Mouse (Mus musculus): ENCODE results near the gene Atf1. TPM values are rescaled to one million over a fixed set of nuclear protein-coding genes. Genes with fewer than 3 reads are reported as not detected.

Gene Atf1
- polyA plus RNA-seq, 1 experiment = 21.9 TPM

GRCm38 (mm10) chr15:100236952-100237351 is 9.3 kb downstream of the Atf1 start:
- H3K79me2 ChIP-seq (ENCODE audit: control insufficient read depth, insufficient read depth) = peaks cover 88% of the 10 kb centered on the region
- no peak for TF ChIP-seq POLR2A (IDR thresholded peaks at IDR 0.05; ENCODE audit: insufficient read length, low read depth)
- TF ChIP-seq MYOG (IDR thresholded peaks at IDR 0.05; ENCODE audit: control insufficient read depth in 1 of 3, insufficient read depth in 1 of 3, insufficient read length in 2 of 3, low read depth in 2 of 3) = no peak
- no peak for TF ChIP-seq POLR2AphosphoS2 (IDR thresholded peaks at IDR 0.05; ENCODE audit: insufficient read length, low read depth)
- TF ChIP-seq MYOD1 (IDR thresholded peaks at IDR 0.05; ENCODE audit: control insufficient read depth in 1 of 3, insufficient read length in 2 of 3, low read depth in 2 of 3) = no peak
- no peak for TF ChIP-seq USF1 (IDR thresholded peaks at IDR 0.05; ENCODE audit: low read depth)
- TF ChIP-seq CEBPB (IDR thresholded peaks at IDR 0.05; ENCODE audit: insufficient read depth, poor library complexity, severe bottlenecking) = no peak
- TF ChIP-seq E2F4 (IDR thresholded peaks at IDR 0.05; ENCODE audit: insufficient read depth) = no peak
- no peak for TF ChIP-seq TCF12 (IDR thresholded peaks at IDR 0.05; ENCODE audit: insufficient read depth, poor library complexity, severe bottlenecking)
- no peak for TF ChIP-seq TCF3 (IDR thresholded peaks at IDR 0.05; ENCODE audit: insufficient read length, low read depth)
- TF ChIP-seq REST (IDR thresholded peaks at IDR 0.05; ENCODE audit: insufficient read depth, insufficient read length) = no peak
- TF ChIP-seq MAX (IDR thresholded peaks at IDR 0.05; ENCODE audit: low read depth) = no peak
- TF ChIP-seq SRF (IDR thresholded peaks at IDR 0.05; ENCODE audit: control insufficient read depth, insufficient read length, low read depth) = no peak
- no peak overlapping the region for H3K4me3 ChIP-seq
- peaks cover 63% of the 10 kb centered on the region for H3K36me3 ChIP-seq (ENCODE audit: control insufficient read depth, insufficient read depth)
- H3K27me3 ChIP-seq (ENCODE audit: control insufficient read depth, insufficient read depth, insufficient read length) = no peaks in the 10 kb centered on the region
- H3K4me2 ChIP-seq (ENCODE audit: low read depth) = no peak overlapping the region
- no peak overlapping the region for H3ac ChIP-seq (ENCODE audit: control insufficient read depth, insufficient read length)

- Histone ChIP-seq H3K36me3 (ENCODE audit: control insufficient read depth, insufficient read depth) (peaks cover 76% of the 10 kb centered on the region), H3ac (ENCODE audit: control insufficient read depth, insufficient read length) (no peak overlapping the region), H3K79me2 (ENCODE audit: control insufficient read depth, insufficient read depth) (peaks cover 82% of the 10 kb centered on the region), H3K4me2 (ENCODE audit: low read depth) (no peak overlapping the region), H3K27me3 (ENCODE audit: control insufficient read depth, insufficient read depth, insufficient read length) (no peaks in the 10 kb centered on the region), H3K4me3 (no peak overlapping the region)
- no peak for TF ChIP-seq MAX (IDR thresholded peaks at IDR 0.05; ENCODE audit: low read depth)
- TF ChIP-seq POLR2A (IDR thresholded peaks at IDR 0.05; ENCODE audit: insufficient read length, low read depth) = no peak
- TF ChIP-seq REST (IDR thresholded peaks at IDR 0.05; ENCODE audit: insufficient read depth, insufficient read length) = no peak
- no peak for TF ChIP-seq POLR2AphosphoS2 (IDR thresholded peaks at IDR 0.05; ENCODE audit: insufficient read length, low read depth)
- no peak for TF ChIP-seq MYOD1 (IDR thresholded peaks at IDR 0.05; ENCODE audit: control insufficient read depth in 1 of 3, insufficient read length in 2 of 3, low read depth in 2 of 3)
- TF ChIP-seq E2F4 (IDR thresholded peaks at IDR 0.05; ENCODE audit: insufficient read depth) = no peak
- TF ChIP-seq CEBPB (IDR thresholded peaks at IDR 0.05; ENCODE audit: insufficient read depth, poor library complexity, severe bottlenecking) = no peak
- no peak for TF ChIP-seq MYOG (IDR thresholded peaks at IDR 0.05; ENCODE audit: control insufficient read depth in 1 of 3, insufficient read depth in 1 of 3, insufficient read length in 2 of 3, low read depth in 2 of 3)
- no peak for TF ChIP-seq SRF (IDR thresholded peaks at IDR 0.05; ENCODE audit: control insufficient read depth, insufficient read length, low read depth)
- no peak for TF ChIP-seq TCF12 (IDR thresholded peaks at IDR 0.05; ENCODE audit: insufficient read depth, poor library complexity, severe bottlenecking)
These were observed 14.2 kb downstream of the Atf1 start for GRCm38 (mm10) chr15:100241780-100242179.

GRCm38 (mm10) chr15:100245951-100246350 is 18.3 kb downstream of the Atf1 start:
- no peak for TF ChIP-seq MYOG (IDR thresholded peaks at IDR 0.05; ENCODE audit: control insufficient read depth in 1 of 3, insufficient read depth in 1 of 3, insufficient read length in 2 of 3, low read depth in 2 of 3)
- no peak for TF ChIP-seq POLR2A (IDR thresholded peaks at IDR 0.05; ENCODE audit: insufficient read length, low read depth)
- TF ChIP-seq REST (IDR thresholded peaks at IDR 0.05; ENCODE audit: insufficient read depth, insufficient read length) = no peak
- TF ChIP-seq USF1 (IDR thresholded peaks at IDR 0.05; ENCODE audit: low read depth) = no peak
- no peak for TF ChIP-seq E2F4 (IDR thresholded peaks at IDR 0.05; ENCODE audit: insufficient read depth)
- no peak for TF ChIP-seq SRF (IDR thresholded peaks at IDR 0.05; ENCODE audit: control insufficient read depth, insufficient read length, low read depth)
- no peak for TF ChIP-seq TCF12 (IDR thresholded peaks at IDR 0.05; ENCODE audit: insufficient read depth, poor library complexity, severe bottlenecking)
- no peak for TF ChIP-seq TCF3 (IDR thresholded peaks at IDR 0.05; ENCODE audit: insufficient read length, low read depth)
- no peak for TF ChIP-seq POLR2AphosphoS2 (IDR thresholded peaks at IDR 0.05; ENCODE audit: insufficient read length, low read depth)

GRCm38 (mm10) chr15:100247296-100247695 is 19.7 kb downstream of the Atf1 start:
- Histone ChIP-seq H3K4me2 (ENCODE audit: low read depth) (no peak overlapping the region), H3K36me3 (ENCODE audit: control insufficient read depth, insufficient read depth) (peaks cover 91% of the 10 kb centered on the region), H3K27me3 (ENCODE audit: control insufficient read depth, insufficient read depth, insufficient read length) (no peaks in the 10 kb centered on the region), H3K79me2 (ENCODE audit: control insufficient read depth, insufficient read depth) (peaks cover 52% of the 10 kb centered on the region), H3K4me3 (no peak overlapping the region), H3ac (ENCODE audit: control insufficient read depth, insufficient read length) (no peak overlapping the region)
- TF ChIP-seq POLR2AphosphoS2 (IDR thresholded peaks at IDR 0.05; ENCODE audit: insufficient read length, low read depth) (no peak), SRF (IDR thresholded peaks at IDR 0.05; ENCODE audit: control insufficient read depth, insufficient read length, low read depth) (no peak), POLR2A (IDR thresholded peaks at IDR 0.05; ENCODE audit: insufficient read length, low read depth) (no peak), USF1 (IDR thresholded peaks at IDR 0.05; ENCODE audit: low read depth) (no peak), MYOD1 (IDR thresholded peaks at IDR 0.05; ENCODE audit: control insufficient read depth in 1 of 3, insufficient read length in 2 of 3, low read depth in 2 of 3) (no peak), MYOG (IDR thresholded peaks at IDR 0.05; ENCODE audit: control insufficient read depth in 1 of 3, insufficient read depth in 1 of 3, insufficient read length in 2 of 3, low read depth in 2 of 3) (no peak), REST (IDR thresholded peaks at IDR 0.05; ENCODE audit: insufficient read depth, insufficient read length) (no peak), E2F4 (IDR thresholded peaks at IDR 0.05; ENCODE audit: insufficient read depth) (no peak), CEBPB (IDR thresholded peaks at IDR 0.05; ENCODE audit: insufficient read depth, poor library complexity, severe bottlenecking) (no peak), TCF3 (IDR thresholded peaks at IDR 0.05; ENCODE audit: insufficient read length, low read depth) (no peak)

More at GRCm38 (mm10) chr15:100245951-100246350, 18.3 kb downstream of the Atf1 start:
- Histone ChIP-seq H3ac (ENCODE audit: control insufficient read depth, insufficient read length) (no peak overlapping the region), H3K27me3 (ENCODE audit: control insufficient read depth, insufficient read depth, insufficient read length) (no peaks in the 10 kb centered on the region), H3K4me2 (ENCODE audit: low read depth) (no peak overlapping the region), H3K4me3 (no peak overlapping the region), H3K36me3 (ENCODE audit: control insufficient read depth, insufficient read depth) (peaks cover 91% of the 10 kb centered on the region), H3K79me2 (ENCODE audit: control insufficient read depth, insufficient read depth) (peaks cover 63% of the 10 kb centered on the region)

Data from myocyte (in vitro differentiated cells).